Mouse (Mus musculus) c-Kit-positive CD71-positive TER-119-positive erythroid progenitor cells, embryonic 14.5 days (primary cell): ENCODE measurements around the gene Il12rb2.

Experiments
- DNase-seq: peaks from one replicate; pipeline ENCODE4 v3.0.0-alpha.2; 2013; ENCODE audit warnings: low spot score

Il12rb2 gene

DNA sequence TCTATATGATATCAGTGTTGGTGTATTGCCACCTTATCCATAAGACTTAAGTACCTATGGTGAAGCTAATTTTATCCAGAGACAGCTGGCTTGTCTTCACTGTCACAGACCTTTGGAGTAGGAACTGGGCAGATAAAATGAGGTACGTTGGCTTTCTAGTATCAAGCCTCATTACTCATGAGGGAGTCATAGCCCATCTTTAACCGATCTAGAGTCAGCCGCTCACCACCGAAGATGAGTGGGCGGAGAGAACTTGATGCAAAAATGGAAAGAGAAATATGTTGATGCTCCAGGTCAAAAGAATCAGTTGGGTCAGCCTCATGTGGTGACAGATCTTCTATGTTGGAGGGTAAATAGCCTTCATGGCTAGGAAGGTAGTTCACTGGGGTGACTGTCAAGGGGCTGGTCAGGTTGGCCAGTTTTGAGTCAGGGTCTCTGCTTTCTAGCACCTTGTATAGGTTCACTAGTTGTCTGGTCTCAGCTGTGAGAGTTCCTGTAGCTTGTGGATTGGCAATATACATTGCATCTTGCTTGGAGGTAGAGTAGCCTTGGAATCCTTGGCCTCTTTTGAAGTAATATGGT lies 83.9 kb downstream of the Il12rb2 start:
- DNase-seq, result no peak

DNA sequence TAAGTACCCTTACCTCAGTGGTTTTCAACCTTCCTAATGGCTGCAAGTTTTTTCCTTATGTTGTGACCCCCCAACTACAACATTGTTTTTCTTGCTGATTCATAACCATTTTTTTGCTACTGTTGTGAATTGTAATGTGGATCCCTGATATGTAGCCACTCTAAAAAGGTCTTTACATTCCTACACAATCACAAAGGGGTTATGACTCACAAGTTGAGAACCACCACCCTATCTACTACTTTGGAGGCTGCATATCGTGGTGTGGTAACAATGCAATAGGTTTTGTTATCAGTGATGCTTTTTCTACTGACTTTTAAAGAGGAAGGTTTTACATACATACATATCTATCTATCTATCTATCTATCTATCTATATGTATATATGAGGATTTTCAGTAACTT lies 93.1 kb downstream of the Il12rb2 start:
- DNase-seq, result no peak

DNA sequence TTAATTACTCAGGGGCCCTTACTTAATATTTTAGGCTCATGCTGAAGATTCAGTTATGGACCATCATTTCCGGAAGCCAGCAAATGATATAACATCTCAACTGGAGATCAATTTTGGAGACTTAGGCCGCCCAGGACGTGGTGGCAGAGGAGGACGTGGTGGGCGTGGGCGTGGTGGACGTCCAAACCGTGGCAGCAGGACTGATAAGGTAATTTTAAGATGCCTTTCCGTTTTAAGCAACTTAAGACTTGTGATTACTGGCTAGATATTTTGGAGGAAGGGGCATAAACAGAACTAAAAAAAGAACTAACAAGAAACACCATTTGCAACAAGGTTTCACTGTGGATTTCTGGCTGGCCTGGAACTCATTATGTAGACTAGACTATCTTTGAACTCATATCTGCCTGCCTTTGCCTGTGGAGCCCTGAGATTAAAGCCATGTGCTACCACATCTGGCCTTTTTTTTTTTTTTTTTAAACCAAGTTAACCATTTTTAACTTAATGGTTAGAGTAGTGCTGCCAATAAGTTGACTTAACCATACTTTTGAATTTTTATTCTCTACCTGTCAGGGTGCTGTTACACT lies 94.3 kb downstream of the Il12rb2 start:
- DNase-seq, result peak; percentile 25

DNA sequence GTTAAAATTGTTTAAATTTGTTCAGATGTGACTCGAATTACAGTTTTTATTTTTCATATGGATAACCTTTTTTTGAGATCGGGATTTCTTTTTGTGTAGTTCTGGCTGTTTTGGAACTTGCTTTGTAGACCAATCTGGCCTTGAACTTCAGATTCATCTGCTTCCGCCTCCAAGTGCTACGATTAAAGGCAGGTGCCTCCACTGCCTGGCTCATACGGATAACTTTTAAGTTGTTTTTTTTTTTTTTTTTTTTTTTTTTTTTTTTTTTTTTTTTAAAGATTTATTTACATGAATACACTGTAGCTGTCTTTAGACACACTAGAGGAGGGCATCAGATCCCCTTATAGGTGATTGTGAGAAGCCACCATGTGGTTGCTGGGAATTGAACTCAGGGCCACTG lies 98.0 kb downstream of the Il12rb2 start:
- DNase-seq, result no peak

DNA sequence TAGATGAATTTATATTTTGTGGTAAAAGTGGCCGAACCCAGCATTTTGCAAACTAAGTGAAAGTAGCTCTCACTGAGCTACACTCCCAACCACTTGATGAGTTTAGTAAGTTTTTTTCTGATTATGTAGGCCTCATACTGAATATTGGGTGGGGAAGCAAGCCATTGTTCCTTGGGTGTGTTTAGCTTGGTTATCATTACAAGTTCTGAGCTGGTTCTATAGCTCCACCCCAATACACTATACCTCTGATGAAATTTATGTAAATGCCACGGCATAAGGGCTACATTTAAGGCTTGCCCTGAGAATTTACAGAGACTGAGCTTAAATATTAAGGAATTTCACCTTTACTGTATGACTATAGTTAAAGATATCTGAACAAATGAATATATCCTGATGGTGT lies 106.5 kb downstream of the Il12rb2 start:
- peak; percentile 49 for DNase-seq

DNA sequence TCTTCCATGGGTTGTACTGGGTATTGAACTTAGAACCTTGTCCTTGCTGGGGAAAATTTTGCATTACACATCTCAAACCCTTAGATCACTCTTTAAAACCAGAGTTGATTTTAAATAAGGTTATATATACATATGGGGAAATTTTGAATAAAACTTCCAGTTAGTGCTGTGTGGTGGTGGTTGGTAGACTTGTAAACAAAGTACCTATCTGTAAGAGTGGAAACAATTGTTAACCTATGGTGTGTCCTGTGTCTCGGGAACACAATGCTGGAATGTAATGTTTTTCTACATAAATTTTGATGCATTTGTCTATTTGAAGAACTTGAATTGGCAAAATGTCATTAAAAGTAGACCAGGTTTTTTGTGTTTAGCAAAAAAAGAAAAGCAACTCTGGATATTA lies 107.0 kb downstream of the Il12rb2 start:
- DNase-seq, result peak; percentile 26

DNA sequence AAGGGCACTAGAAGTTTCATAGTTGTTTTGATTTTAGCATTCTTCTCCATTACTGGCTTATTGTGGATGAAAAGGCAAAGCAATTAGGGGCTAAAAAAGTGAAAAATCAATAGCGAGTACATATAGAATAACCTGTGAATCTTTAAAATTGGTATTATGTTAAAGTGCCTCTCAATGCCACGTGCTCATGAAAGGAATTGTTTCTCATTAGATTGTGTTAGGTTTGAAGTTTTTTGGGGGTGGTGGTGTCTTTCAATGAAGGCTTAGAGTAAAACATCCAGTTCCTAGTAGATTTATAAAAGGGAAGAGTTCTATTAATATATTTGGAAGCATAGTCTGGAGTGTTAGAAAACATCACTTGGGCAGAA lies 107.8 kb downstream of the Il12rb2 start:
- no peak for DNase-seq

DNA sequence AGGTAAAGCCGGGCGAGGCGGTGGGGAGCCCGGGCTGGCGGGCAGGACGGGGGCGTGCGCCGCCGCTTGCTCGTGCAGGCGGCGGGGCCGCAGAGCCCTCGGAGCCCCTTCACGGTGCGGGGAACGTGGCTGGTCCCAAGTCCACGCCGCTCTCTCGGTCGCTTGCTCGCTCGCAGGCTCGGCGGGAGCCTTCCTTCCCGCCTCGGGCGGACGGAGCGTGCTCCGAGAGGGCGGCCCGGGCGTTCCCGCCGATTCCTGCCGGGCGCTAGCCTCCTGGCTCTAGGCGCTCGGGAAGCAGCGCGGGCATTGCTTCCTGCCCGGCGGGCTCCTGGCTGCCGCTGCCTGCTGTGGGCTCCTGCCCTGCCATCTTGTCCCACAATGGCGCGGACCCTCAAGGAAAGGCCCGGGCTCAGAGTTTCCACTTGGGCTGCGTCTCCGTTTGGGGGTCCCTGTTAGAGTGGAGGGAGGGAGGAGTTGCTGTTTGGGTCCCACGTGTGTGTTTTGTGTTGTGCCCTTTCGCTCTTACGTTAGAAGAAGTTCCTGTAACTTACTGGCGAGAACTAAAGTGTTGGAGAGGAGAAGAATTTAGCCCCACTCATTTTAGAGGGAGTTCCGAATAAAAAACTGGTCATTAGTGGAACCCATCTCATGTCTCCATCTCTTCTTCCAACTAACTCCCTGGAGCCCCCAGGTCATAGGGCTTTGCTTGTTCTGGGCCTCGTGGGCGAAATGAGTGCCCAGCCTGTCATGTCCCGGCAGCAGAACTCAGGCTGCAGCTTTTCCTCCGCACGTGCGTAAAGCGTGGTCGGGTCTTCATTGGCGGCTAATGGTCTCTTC lies 108.4 kb downstream of the Il12rb2 start:
- peak; percentile 40 for DNase-seq

DNA sequence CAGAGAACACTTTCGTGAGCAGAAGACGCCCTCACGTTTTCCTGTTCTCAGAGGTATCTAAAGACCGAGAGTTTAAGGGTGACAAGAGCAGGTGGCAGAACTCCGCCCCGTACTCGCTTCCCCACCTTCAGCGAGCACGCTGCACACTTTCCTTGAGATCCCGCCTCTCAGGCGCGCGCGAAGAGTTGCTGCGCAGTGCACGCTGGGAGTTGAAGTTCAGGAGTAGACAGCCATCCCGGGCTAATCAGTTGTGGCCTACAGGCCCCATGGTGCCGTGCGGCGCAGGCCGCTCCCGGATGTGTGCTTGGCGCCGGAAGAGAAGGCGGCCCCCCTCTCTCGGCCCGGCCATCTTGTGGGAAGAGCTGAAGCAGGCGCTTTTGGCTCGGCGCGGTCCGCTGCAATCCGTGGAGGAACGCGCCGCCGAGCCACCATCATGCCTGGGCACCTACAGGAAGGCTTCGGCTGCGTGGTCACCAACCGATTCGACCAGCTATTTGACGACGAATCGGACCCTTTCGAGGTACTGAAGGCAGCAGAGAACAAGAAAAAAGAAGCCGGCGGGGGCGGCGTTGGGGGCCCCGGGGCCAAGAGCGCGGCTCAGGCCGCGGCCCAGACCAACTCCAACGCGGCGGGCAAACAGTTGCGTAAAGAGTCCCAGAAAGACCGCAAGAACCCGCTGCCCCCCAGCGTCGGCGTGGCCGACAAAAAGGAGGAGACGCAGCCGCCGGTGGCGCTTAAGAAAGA lies 109.2 kb downstream of the Il12rb2 start:
- DNase-seq, result peak; percentile 96

DNA sequence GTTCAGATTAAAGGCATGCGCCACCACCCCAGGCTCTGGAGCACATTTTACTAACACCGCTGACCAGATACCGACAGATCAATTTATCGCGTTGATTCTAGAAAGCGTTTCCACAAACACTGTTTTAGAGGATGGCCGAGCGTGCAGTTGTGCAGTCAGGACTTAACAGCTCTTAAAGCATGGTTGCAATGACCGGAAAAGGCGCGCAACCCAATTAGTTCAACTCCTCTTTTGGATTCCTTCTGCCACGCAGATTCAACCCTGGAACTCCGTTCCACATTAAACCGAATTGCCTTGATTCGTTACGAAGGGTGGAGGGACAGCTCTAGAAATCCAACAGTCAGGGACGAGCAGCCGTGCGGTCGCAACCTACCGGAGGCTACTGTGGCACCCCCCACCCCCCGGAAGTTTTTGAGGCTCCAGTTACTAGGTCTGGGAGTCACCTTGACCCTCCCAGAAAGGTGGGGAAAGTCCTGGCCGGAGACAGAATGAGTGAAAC lies 109.8 kb downstream of the Il12rb2 start:
- peak; percentile 50 for DNase-seq

DNA sequence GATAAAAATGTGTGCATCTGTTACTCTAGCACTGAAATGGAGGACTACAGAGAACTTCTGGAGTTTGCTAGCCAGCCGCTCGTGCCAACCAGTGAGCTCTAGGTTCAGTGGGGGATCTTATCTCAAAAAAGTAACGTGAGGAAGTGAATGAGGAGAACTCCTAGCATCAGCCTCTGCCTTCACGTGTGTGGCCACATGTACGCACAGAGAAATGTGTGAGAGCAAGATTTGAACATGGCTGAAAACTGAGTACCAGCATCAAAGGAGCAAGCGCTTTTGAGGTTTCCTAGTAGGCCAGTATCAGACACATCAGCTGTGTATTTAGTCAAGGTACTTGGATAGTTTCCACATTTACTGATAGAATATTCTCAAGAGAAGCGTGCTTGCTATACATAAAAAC lies 111.1 kb downstream of the Il12rb2 start:
- peak; percentile 31 for DNase-seq

DNA sequence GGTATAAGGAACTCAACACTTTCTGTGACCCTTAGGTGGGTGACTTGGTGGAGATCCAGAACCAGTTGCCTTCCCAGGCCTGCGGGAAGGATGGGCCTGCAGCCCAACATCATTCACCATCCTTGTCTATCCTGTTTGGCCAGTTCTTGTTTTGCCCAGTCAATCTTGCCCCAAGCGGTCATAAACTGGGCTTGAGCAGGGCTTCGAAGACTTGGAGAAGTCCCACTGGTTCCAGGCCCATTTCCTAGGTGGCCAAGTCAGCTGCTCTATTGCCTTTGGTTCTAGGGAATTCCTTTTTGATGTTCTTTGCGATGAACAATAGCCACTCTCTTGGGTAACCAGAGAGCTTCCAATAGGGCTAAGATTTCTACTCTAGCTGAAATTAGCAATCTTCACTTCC lies 124.9 kb downstream of the Il12rb2 start:
- no peak for DNase-seq

DNA sequence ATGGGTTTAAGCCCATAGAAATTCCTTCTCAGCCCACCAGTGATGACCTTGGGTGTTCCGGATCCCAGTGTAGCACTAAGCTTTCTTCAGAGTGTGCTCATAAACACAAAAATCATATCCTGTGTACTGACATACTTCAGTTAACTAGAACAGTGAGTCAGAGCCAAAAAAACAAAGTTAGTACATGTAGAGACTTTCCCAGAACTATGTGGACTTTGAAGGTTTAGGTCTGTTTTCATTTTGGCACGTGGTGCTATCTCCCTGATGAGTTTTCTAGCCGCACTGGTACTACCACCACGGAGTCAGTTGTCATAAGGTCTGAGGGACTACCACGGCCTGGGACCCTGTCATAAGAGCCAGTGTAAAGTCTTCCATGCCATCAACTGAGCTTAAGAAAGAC lies 131.5 kb downstream of the Il12rb2 start:
- DNase-seq, result no peak

DNA sequence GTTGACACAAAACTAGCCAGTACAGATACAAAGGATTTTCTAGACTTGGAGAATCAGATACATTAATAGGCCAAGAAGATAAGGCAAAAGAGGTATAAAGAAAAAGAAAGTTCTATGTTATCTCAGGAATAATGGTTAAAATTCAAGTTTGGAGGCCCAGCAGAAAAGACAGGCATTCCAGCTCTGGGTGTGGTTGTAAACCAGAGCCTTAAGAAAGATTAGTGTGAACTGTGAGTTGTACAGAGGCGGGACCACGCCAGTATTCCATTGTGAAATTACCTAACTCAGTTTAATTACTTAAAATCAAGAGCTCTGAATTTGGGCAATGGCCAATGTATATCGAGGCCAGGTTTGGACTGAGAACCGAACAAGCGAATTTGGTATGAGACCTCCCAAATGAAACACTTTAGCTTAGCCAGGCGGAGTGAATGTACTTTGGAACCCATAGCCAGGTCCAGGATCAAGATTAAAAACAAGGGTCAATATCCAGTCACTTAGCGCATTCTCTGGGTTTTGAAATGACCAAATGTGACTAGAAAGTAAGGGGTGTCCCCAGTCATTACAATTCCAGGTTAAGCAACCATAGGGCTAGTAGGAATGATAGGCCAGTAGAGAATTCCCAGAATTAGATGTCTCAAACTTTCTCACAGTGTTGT lies 132.1 kb downstream of the Il12rb2 start:
- no peak for DNase-seq
